Mouse (Mus musculus): ENCODE data around the gene Diablo. TPM values are rescaled to one million over a fixed set of nuclear protein-coding genes. Genes with fewer than 3 reads are reported as not detected.
"Not testable (repeated sequence)": the region's sequence is repeated elsewhere in the genome, so short reads cannot be mapped to it uniquely, and the experiment has no call there.

Gene Diablo
- 10 to 100 TPM; 64.4 to 71.1 TPM for total RNA-seq (2021)

DNA sequence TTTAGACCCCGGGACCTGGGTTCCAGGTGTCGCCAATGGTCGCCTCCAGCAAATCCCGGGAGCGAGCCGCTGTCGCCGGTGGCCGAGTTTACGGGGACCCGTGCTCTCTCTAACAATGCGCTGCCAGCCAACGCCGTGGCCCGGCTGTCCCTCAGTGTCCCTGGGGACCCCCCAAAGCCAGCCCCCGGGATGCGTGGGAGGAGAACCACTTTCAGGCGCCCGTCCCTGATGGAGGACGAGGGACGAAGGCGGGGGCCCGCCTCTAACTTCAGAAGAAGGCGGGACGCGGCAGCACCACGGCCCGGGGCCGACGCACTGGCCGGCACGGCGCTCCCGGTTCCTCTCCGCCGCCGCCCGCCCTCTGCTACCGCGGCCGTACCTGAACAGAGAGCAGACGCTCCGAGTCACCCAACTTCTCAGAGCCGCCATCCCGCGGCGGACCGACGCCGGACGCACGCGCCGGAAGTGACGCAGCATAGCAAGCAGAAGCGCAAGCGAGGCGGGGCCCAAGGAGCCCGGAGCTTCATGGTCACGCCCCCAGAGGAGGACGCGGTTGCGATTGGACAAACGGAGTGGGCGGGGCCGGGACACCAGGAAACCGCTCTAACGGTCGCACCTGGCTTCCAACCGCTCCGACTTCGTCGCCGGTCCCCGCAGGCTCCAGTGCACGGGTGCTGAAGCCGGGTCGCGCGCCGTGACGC is at the start of gene Diablo:
Diablo (minus strand) TSS at position 485 of the 701 bp plus-strand sequence.
- intact Hi-C loops (cut with DNase I), result no loop called here
- DNase-seq (ENCODE audit: low spot score), result peak; percentile 96

DNA sequence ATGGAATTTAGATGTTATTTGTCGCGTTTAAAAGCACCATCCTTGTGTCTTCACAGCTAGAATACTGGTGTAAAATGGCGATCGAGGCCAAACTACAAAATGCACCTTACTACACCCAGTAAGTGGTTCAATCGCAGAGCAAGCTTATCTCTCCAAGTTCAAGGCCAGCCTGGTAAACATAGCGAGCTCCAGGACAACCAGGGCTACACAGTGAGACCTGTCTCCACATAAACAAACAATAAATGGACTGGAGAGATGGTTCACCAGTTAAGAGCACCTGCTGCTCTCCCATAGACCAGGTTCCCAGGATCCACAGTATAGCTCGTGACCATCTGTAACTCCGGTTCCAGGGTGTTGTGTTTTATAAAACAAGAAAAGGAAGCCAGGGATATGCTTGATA is 49.4 kb upstream of the Diablo start:
- no peak for DNase-seq (ENCODE audit: low spot score)
- intact Hi-C loops (cut with DNase I), result no loop called here

GRCm38 (mm10) chr5:123572357-123573186 is 48.6 kb upstream of the Diablo start, which contains the start of gene Vps33a:
Gene Vps33a (minus strand): TSS chr5:123573038.
- peak; percentile 94 for DNase-seq (ENCODE audit: low spot score)
- intact Hi-C loops (cut with DNase I), result no loop called here

DNA sequence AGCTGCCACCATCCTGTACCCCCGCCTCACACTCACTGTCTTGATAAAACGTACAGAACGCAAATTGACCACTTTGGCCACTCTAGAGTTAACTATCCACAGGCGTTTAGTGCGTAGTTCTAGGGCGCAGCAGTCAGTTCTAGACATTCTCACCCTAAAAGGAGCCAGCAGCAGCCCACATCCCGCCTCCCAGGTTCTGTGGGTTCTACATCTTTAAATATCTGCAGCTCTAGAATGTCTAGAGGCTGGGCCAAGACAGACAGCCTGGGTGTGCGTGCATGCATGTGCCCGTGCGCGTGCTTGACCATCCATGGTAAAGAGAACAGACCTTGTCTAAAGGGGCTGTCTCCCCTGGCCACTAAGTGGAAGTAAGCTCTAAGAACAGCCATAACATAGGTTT is 37.2 kb upstream of the Diablo start:
- intact Hi-C loops (cut with DNase I), result no loop called here
- DNase-seq (ENCODE audit: low spot score), result no peak

- DNase-seq (ENCODE audit: low spot score), result no peak
- intact Hi-C loops (cut with DNase I), result no loop called here
Measured at GRCm38 (mm10) chr5:123559588-123559987, 35.6 kb upstream of the Diablo start.

GRCm38 (mm10) chr5:123556451-123556850 is 32.5 kb upstream of the Diablo start:
- intact Hi-C loops (cut with DNase I), result no loop called here

DNA sequence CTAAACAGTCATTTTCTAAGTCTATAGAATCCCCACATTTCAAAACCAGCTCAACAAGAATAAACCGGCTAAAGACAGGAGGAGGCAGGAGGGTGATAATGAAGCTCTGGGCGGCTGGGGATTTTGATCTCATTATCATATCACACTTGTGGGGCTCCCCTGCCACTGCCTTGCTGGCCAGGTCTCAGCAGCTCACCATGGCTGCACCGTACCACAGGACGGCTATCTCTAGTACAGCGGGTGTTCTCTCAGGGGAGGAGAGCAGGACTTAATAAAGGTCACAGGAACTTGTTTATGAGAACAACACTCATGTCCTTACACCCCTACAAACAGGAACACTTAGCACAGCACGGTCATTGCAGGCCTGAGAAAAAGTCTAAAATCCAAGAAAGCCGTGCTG is 31.7 kb upstream of the Diablo start:
- intact Hi-C loops (cut with DNase I), result no loop called here

More at GRCm38 (mm10) chr5:123556451-123556850, 32.5 kb upstream of the Diablo start:
- DNase-seq (ENCODE audit: low spot score), result no peak

GRCm38 (mm10) chr5:123533801-123534200 is 9.8 kb upstream of the Diablo start:
- intact Hi-C loops (cut with DNase I), result loop anchor here (5.0 kb wide), 1 partner anchor 34 kb away; no protein-coding TSS in a partner anchor
- no peak for DNase-seq (ENCODE audit: low spot score)

More for the DNA sequence above, 31.7 kb upstream of the Diablo start:
- no peak for DNase-seq (ENCODE audit: low spot score)

GRCm38 (mm10) chr5:123530056-123530455 is 6.1 kb upstream of the Diablo start:
- intact Hi-C loops (cut with DNase I), result loop anchor here (5.0 kb wide), 1 partner anchor 37 kb away; no protein-coding TSS in a partner anchor
- DNase-seq (ENCODE audit: low spot score), result no peak

DNA sequence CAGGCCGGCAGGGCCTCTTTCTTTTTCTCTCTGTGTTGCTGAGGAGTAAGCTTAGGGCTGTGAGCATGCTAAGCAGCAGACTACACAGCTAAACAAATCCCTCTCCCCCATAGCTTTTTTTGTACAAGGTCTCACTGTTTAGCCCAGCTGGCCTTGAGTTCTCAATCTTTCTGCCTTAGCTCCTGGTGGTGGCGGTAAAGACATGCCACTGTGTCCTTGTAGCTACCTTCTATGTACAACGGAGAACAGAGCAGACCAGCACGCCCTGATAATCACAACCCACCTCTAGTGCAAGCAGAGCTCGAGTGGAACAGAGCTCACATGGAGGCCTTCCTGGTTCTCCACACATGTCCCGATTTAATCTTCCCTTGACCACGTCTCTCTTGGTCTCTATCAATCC is 4.7 kb upstream of the Diablo start:
- intact Hi-C loops (cut with DNase I), result no loop called here
- no peak for DNase-seq (ENCODE audit: low spot score)

DNA sequence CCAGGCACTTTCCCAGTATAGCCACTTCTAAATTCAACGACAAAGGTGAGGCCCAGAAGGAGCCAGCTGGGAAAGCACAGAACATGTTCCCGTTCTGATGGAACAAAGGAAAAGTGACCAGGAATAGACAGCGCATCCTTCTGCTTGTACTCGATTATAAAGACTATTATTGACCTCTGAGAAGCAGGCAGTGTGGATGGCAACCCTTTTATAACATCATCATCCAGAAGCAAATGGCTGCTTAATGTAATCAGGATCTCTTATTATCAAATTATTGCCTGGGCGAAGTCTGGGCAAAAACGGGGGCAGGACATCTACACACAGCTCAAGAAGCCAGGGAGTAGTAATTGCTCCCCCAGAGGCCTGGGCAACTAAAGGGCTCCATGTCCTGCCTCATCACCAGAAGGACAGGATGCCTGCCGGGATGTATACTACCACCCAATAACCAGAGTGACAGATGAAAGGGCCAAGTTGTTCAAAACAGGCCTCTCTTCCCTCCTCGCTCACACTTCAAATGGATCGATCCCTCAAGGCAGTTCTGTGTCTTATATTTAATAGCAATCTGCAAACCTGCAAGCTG is 2.0 kb upstream of the Diablo start:
- intact Hi-C loops (cut with DNase I), result no loop called here
- DNase-seq (ENCODE audit: low spot score), result no peak

DNA sequence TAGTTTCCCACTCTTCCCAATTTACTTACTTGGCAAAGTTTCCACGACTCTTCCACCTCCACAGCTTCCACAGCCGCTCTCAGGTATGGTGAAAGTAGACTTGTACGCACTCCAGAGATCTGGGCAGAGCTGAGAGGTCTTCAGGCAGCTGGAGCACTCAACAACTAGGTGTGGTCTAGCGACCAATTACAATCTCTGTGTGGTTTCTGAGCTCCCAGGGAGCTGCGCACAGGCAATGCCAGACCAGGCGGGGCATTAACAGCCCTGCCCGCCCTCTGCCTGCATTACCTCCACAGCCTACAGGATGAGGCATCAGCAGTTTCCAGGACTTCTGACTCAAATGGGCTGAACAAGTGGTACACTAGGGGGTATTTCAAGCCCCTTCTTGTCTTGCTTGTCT is 1.3 kb upstream of the Diablo start, which contains the start of gene Gm49027:
Gm49027 (minus strand) TSS at position 208 of the 400 bp plus-strand sequence.
- DNase-seq (ENCODE audit: low spot score), result no peak
- intact Hi-C loops (cut with DNase I), result no loop called here

GRCm38 (mm10) chr5:123524393-123524750 is 396 bp upstream of the Diablo start:
- no peak for DNase-seq (ENCODE audit: low spot score)
- intact Hi-C loops (cut with DNase I), result no loop called here

- intact Hi-C loops (cut with DNase I), result no loop called here
- no peak for DNase-seq (ENCODE audit: low spot score)
Measured at GRCm38 (mm10) chr5:123522166-123522565, 1.8 kb downstream of the Diablo start.

DNA sequence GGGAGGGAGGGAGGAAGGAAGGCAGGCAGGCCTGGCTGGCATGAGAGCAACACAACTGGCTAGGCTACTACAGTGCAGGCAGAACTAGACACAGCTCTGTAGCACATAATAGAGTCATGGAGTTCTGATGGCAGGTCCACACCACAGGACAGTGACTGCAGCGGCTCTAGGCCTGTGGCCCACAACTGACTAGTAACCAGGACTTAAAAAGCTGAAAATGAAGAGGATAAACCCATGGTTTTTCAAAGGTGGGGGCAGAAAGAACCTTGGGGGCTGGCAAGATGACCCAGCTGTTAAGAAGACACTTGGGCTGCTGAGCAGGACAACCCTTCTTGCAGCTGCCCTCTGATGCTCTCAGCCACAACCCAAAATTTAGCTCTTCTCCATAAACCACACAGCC is 2.4 kb downstream of the Diablo start:
- no peak for DNase-seq (ENCODE audit: low spot score)
- intact Hi-C loops (cut with DNase I), result no loop called here

- DNase-seq (ENCODE audit: low spot score), result no peak
- intact Hi-C loops (cut with DNase I), result no loop called here
Measured at GRCm38 (mm10) chr5:123520666-123521065, 3.3 kb downstream of the Diablo start.

- intact Hi-C loops (cut with DNase I), result no loop called here
- no peak for DNase-seq (ENCODE audit: low spot score)
Measured at GRCm38 (mm10) chr5:123514871-123515270, 9.1 kb downstream of the Diablo start.

DNA sequence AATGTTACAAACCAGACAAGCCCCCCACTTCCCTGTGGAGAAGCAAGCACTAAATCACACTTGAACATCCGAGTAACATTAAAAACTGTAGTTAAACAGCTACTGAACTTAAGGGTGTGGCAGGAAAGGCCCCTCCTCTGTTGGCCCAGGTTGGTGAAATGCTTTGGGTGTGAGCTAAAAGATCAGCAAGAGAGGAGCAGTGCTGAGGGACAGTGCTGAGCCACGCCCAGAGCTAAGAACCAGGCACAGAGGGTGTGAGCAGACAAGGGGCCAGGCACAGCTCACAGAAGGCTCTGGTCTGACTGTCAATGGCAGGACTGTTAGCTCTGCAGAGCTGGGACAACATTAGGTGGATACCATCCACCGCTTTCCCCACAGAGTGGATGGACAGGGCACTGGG is 11.9 kb downstream of the Diablo start:
- no peak for DNase-seq (ENCODE audit: low spot score)
- intact Hi-C loops (cut with DNase I), result no loop called here

GRCm38 (mm10) chr5:123511426-123511825 is 12.6 kb downstream of the Diablo start:
- DNase-seq (ENCODE audit: low spot score), result not testable (repeated sequence)

DNA sequence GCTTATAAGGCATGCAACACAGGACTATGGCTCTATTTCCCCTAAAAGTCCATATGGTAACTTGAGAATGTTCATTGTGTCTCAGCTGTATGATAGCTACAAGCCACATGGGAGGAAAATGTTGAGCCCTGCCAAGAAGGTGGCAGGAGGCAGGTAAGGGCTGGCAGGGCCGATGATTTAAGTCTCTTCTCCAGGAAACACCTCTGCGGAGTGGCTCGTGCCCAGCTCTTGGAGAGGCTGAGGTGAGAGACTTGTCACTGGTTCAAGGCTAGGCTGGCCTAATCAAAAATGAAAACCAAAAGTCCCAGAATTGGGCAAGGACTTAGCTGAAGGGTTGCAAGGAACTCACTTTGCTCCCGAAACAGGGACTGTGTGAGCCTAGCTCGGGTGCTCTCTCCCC is 13.8 kb downstream of the Diablo start, which contains the start of gene B3gnt4:
B3gnt4 (plus strand) TSS at position 301 of the 400 bp plus-strand sequence.
- intact Hi-C loops (cut with DNase I), result no loop called here
- no peak for DNase-seq (ENCODE audit: low spot score)

More at GRCm38 (mm10) chr5:123511426-123511825, 12.6 kb downstream of the Diablo start:
- intact Hi-C loops (cut with DNase I), result not testable (repeated sequence)

All from heart, postnatal 25 days (tissue).